Mouse (Mus musculus) right cerebral cortex, postnatal 10 days (tissue): ENCODE data around the gene Tnfaip1.
A peak's percentile ranks its signal among the peaks of the same experiment; 100 is the strongest.
"Not testable (repeated sequence)": the region's sequence is repeated elsewhere in the genome, so short reads cannot be mapped to it uniquely, and the experiment has no call there.

Source experiments
- DNase-seq, 2 experiments: peaks; one replicate each; pipeline ENCODE4 v3.0.0; 2021; ENCODE audit warnings: low spot score in 2 of 2

Gene Tnfaip1

DNA sequence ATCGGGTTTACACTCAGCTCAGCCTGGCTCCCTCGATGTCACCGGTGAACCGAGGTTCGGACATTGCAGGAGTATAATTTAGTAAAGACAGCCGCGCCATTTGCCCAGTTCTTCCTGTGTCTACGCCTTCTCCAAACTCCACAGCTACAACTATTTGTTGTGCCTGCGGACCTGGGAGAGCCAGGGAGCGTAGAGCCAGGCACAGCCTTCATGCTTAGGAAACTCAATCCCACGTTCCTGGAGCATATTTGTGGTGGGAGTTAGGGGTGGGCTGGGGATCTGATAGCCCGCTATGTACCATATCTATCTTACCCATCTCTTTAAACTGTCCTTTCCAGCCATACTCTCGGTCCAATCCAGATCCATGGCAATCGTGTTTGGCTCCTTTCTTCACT lies 555 bp upstream of the Tnfaip1 start:
- no peak for DNase-seq

DNA sequence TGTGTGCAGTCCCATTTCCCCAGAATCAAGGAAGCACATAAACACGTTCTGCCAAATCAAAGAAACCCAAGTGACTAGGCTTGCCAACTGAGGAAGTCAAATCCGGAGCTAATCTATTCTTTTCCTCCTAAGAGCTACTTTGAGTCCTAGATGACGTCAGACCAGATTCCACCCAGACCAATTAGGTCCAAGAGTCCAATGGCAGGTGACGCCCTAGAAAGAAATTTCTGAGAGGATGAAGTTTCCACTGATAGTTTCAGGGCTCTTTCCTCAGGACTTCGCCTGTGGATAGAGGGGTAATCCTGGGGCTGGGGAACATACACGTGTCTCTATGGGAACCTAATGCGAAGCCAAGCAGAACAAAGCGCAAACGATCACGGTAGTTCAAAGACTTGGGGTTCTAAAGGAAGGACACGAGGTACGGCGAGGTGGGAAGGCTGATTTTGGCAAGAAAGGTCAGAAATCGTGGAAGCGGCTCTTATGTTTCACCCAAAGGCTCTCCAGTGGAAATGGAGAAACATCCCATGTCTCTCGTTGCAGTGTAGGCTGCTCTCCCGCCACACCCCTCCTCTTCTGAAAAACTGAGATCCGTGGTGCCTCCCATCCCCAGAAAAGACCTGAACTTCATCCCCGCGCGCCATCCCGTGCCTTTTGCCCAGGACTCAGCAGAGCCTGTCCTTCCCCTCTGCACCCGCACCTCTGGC lies 604 bp downstream of the Tnfaip1 start:
- no peak for DNase-seq

DNA sequence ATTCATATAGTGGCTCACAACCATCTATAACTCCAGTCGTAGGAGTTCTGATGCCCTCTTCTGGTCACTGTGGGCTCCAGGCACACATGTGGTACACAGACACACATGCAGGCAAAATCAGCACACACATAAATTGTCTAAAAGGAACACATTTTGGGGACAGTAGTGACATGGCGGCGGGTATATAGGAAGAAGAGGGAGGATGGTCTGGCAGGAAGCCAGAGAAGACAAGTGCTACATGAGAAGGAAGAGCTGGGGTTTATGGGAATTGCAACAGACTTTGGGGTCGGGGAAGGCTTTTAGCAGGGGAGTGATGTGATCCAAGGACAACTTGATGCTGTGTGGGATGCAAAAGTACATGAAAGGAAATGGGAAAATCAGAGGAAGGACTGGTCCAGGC lies 1.6 kb downstream of the Tnfaip1 start:
- no peak for DNase-seq

DNA sequence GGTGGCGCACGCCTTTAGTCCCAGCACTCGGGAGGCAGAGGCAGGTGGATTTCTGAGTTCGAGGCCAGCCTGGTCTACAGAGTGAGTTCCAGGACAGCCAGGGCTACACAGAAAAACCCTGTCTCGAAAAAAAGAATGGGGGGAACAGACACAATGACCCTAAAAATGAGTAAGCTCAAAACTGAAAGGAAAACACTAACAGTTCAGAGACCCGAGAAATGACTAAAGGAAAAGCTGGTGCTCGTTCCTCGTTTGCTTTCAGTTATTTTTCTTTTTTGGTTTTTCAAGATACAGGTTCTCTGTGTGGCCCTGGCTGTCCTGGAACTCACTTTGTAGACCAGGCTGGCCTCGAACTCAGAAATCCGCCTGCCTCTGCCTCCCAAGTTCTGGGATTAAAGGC lies 4.6 kb downstream of the Tnfaip1 start:
- not testable (repeated sequence) for DNase-seq

DNA sequence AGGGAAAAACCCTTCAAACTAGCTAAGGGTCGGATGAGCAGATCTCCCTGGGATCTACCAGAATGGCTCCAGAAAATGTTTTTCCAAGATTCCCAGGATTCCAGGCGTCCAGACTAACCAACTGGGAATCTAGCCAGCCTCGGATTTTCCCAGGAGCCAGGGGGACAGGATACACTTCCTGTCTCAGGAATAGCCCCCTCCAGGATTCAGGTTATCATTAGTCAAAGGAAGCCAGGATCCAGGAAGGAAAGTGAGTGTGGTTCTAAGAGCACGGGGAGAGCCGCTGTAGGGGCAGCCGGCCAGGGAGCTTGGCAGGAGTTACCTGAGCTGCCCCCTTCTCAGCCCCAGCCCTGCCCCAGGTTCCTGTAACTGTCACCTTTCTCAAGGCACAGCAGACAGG lies 5.1 kb downstream of the Tnfaip1 start:
- no peak for DNase-seq

DNA sequence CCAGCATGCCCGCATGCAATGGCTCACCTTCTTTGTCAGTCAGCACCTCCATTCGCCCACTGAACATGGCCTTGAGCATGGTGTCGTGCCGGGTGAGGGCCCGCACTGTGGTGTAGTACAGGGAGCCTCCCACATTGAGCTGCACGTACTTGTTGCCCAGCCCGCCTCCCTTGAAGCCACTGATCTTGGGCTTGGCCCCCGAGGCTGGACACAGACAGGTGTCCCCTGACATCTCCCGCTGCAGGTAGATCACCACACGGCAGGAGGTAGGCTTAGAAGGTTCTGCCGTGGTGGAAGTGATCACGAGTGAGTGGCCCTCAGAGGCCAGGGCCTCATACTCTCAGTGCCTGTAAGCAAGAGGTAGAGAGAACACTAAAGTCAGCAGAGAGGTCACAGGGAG lies 6.1 kb downstream of the Tnfaip1 start:
- DNase-seq: no peak

DNA sequence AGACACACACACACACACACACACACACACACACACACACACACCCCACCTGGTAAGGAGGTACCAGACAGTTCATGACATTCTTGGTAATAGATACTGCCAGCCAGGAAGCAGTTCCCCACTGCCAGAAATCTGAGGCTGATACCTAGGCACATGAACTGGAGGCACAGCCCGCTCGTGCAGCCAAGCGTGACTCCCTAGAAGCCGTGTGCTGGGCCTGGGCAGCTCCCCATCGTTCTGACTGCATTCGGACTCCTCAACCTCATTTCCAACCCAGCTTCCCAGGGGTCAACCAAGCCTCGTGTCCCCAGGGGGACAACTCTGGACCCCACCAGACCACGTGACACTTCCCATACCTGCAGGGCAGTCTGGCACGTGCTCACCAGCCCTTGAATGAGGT lies 7.4 kb downstream of the Tnfaip1 start:
- DNase-seq: no peak

DNA sequence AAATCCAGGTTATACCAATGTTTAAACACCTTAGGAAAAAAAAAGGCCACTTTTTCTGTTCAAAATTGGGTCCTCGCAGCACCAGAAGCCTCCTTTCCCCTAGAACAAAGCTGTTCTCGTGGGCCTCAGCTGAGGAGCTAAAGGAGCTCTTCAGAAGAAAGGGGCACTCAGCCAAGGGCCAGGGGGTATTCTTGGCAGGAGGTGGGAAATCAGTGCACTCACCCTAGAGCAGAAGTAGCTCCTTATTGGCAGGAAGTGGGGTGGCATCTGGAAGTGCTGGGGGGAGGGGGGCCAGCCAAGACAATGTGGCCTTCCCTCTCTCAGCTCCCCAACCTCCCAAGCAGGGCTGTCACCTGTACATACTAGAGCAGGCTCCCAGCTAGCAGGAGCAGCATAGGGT lies 11.3 kb downstream of the Tnfaip1 start:
- peak in 1 of 2 experiments; percentile 72 for DNase-seq

DNA sequence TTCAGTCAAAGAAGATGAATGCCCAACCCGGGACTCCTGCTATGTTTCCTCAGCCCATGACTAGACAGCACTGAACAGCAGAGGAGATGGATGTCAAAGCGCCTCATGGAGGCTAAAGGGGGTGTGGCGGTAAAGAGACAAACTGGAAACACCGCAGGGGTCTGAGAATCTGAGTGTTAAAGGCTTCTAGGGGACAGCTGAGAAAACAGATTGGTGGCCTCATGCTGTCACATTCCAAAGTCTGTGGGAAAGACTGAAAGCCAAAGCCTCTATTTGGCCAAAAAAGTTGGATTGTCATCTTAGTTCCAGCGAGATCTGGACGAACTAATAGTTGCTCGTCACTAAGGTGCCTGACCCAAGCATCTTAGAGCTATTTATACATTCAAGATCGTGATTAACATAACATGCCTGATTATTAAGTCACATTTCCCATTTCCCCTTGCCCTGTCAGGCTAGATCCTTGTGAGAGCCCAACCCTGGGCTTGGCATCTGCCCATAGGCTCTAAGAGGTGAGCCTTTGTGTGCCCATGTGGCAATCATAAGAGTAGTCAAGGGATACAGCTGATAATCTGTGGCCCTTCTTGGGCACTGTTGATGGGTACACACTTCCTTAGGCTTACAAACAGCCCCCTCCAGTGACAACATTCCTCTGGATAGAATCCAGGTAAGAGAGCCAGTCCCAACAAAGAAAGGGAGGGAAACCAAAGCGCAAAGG lies 12.7 kb downstream of the Tnfaip1 start:
- no peak for DNase-seq

DNA sequence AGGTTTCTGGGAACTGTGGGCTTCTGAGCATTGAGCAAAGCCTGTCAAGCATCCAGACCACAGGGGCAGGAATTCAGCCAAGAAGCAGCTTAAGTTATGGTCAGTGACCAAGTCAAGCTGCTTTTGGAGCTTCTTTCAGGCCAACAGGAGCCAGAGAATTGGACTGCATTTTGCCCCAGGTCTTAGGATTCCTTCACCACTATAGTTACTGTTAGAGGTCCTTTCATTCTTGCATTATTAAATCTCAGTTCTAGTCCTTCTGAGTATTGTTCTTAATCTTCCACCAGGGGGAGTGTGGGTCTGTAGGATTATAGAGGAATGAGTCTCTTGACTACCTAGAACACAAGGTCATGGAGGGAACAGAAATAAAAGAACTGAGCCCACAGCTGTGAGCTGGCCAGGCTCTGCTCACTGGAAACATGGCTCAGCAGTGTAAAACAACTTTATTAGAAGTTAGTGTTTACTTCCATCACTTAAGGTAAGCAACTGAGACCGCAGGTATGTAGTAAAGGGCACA lies 13.6 kb downstream of the Tnfaip1 start:
- DNase-seq: no peak

DNA sequence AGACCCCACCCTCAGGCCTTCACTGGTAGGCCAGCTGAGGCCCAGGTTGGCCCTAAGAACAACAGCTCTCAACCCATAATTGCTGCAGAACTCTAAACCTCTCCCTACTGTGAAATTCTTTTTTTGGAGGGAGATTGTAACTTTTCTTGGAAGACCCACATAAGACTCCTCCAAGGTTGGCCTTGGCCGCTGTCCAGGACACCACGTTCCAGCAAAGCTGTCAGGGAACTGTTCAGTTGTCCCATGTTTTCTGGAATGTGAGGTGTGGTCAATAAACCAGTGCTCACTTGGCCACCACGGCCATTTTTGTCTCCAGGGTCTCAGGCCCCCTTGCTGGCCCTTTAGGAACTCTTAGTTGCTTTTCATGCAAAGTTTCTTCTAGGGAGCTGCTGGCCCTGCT lies 14.3 kb downstream of the Tnfaip1 start:
- DNase-seq: no peak

DNA sequence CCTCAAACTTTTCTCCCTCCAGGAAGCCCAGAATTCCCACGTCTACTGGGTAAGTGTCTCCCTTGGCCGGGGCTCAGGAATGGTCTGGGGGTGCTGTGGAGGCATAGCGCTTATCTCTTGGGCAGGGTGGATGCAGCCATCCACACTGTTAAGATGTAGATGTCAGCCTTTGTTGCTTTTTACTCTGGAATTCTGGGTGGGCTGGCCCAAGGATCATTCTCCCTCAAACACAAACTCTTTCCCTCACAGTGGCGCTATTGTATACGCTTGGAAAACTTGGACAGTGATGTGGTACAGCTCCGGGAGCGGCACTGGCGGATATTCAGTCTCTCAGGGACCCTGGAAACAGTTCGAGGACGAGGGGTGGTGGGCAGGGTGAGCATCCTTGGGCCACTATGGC lies 17.2 kb downstream of the Tnfaip1 start:
- no peak for DNase-seq

DNA sequence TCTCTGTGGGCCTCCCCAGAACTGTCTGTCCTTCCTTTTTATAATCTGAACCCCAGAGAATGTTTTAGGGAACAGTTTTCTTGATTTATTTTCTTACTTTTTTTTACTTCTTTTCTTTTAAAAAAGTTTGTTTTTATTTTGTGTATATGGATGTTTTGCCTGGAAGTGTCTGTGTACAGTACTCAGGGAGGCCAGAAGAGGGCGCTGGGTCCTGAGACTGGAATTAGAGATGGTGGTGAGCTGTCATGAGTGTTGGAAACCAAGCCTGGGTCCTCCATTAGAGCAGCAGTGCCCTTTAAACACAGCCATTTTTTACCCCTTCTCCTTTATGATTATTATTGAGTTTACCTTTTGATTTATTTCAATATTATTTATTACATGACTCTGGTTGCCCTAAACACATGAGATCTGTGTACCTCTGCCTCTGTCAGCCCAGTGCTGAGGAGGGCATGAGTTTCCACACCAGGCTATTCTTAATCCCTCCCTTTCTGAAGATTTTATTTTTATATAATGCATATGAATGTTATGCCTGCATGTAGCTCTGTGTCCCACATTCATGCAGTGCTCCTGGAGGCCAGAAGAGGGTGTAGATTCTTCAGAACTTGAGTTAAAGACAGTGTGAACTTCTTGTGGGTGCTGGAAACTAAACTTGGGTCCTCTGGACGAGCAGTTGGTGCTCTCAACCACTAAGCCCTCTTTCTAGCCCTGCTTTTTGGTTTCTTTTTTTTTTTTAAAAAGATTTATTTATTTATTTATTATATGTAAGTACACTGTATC lies 20.4 kb downstream of the Tnfaip1 start:
- no peak for DNase-seq

DNA sequence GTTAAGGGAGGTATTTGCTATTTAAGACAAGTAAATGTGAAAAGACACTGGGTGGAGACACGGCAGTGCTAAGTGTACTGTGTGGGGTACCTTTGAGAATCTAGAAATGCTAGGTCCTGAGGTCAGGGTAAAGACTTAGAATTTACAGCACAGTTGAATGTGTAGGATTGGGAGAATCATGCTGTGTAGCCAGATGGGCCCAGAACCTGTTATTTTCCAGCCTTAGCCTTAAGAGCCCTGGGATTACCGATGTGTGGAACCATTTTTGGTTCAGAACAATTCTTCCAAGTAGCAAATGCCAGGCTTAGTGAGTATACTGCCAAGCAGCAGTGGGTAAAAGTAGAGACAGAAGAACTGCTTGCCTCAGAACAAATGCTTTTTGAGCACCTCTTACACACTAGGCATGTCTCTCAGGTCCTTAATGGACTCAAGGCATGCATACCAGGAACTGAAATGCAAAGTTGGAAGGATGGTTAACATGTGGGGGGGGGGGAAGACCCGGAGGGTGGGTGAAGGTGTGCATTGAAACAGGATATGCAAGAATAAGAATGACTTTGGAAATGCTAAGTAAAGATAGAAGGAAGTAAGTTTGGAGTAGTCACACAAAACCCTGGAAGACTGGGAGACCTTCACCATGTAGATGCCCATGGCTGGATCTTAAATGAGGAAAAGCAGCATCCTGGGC lies 22.9 kb downstream of the Tnfaip1 start:
- no peak for DNase-seq

DNA sequence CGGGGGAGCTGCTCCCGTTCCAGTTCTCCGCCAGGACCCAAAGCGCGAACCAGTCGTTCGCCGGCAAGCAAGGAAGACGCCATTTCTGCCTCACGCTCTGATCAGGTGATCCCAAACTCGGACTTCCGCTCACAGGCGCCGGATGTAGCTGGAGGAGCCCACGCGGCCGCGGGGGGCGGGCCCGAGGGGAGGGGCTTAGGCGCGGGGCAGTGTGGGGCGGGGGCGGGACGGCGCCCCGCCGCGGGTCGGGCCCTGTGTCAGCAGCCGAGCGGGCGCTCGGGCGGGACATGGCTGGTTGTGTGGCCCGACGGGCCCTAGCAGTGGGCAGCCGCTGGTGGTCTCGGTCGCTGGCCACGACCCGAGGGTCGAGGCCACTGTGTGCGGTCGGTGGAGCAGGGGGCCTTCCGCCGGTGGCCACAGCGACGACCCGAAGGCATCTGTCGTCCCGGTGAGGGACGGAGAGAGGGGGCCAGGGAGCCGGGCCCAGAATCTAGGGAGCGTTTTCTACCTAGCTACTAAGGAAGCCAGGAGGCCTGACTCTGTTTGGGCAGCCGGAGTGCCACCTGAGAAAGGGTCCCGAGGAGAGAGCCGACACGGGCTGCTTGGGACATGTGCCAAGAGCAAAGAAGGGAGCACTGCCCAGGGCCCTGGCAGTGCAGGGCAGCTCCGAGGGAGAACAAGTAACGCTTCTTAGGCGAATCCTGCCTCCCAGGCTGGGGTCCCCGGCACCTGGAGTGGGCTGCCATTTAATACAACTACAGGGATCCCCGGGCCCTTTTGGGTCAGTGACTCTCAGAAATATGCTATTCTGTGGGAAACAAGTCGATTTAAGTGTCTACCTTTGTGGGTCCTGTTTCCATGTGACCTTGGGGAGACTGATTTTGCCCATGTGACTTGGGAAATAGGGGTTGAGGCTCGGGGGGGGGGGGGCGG lies 23.8 kb downstream of the Tnfaip1 start, which contains the start of the genes Tmem199 and Poldip2:
Gene Tmem199 (minus strand): TSS at position 148 of the 933 bp plus-strand sequence.
Gene Poldip2 (plus strand): TSS at position 169 of the 933 bp plus-strand sequence.
- DNase-seq: peak; percentile 94 to 95

DNA sequence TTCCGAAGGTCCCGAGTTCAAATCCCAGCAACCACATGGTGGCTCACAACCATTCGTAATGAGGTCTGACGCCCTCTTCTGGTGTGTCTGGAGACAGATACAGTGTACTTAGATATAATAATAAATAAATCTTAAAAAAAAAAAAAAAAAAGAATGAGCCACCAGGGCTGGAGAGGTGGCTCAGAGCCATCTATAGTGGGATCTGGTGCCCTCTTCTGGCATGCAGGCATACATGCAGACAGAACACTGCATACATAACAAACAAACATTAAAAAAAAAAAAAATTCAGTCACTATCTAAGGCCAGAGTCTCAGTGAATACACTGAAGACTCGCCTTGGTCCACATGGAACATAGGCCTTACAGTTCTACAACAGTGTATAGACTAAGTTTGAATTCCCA lies 27.0 kb downstream of the Tnfaip1 start:
- no peak for DNase-seq

DNA sequence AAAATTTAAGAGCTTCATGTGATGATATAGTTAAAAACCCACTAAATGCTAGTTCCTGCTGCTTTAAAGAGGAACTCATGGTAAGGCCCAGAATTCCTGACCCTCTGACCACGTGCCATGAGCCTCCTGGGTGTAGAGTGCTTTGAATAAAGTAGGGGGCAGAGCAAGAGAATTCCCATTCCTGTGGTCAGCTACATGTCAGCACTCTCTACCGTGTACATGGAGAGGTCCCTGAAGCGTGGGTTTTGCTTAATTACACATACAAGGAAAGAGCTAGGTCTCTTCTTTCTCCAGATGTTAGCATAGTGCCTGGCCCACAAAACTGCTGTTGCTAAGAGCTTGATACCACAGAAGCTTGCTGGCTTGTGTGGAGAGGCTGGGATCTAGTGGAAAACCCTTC lies 30.7 kb downstream of the Tnfaip1 start:
- no peak for DNase-seq

DNA sequence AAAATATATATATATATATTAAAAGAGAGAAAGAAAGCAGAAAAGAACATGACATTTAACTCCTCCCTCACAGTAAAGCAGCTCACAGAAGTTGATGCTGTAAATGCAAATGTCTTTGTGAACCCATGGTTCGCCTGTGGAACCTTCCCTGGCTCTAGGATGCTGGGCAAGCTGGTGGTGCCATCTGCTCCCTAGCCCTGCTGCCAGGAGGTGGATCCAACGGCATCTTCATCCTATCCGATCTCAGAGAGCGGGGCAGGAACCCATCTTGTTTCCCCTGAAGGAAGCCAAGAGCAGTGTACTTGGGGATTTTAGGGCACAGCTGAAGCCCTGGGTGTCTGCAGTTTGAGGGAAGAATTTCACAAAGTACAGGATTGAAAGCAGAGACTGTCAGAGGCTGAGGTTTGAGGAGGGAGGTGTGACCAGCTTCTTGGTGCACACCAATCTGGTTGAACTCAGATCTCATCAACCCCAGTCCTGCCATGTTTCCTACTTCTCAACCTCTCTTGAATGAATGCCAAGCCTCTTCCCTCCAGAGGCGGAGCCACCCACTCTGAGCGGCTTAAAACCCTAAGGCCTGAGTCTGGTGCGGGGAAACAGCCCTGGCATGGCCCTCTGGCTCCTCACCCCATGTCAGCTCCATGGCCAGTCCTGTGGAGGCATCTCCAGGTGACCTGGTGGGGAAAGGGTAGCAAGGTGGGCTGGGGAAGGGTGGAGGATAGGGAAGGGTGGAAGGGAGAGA lies 33.1 kb downstream of the Tnfaip1 start, which contains the start of gene Sebox:
Gene Sebox (plus strand): TSS at position 539 of the 742 bp plus-strand sequence.
- DNase-seq: no peak

DNA sequence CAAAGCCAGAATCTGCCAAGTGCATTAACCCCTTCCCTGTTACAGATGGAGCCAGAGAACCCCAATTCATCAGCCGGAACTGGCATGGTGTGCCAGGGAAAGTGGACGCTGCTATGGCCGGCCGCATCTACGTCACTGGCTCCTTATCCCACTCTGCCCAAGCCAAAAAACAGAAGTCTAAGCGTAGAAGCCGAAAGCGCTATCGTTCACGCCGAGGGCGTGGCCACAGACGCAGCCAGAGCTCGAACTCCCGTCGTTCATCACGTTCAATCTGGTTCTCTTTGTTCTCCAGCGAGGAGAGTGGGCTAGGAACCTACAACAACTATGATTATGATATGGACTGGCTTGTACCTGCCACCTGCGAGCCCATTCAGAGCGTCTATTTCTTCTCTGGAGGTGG lies 34.6 kb downstream of the Tnfaip1 start:
- no peak for DNase-seq
